Mouse (Mus musculus) adrenal gland, postnatal 36 days (tissue): ENCODE measurements at regions not wholly inside any gene's neighbourhood (a gene's known extent, or its start where the extent isn't known, plus 50 kb on each side); places are given as distances from the start of the nearest gene placed in this dataset.
"Not testable (repeated sequence)": the region's sequence is repeated elsewhere in the genome, so short reads cannot be mapped to it uniquely, and the experiment has no call there.

Experiments
- DNase-seq, 2 experiments: peaks; one replicate each; pipeline ENCODE4 v3.0.0; 2021; ENCODE audit warnings: mixed read lengths in 1 of 2

- DNase-seq = peak; percentile 86 to 89
Observed at GRCm38 (mm10) chr14:61757086-61757822, 150.0 kb downstream of the Kcnrg start.

- no peak for DNase-seq
Observed at GRCm38 (mm10) chr14:61757823-61758175, 150.5 kb downstream of the Kcnrg start.

GRCm38 (mm10) chr14:61758586-61758985 lies 151.3 kb downstream of the Kcnrg start:
- DNase-seq = no peak

- not testable (repeated sequence) for DNase-seq
Observed at GRCm38 (mm10) chr14:61760176-61760575, 152.9 kb downstream of the Kcnrg start.

GRCm38 (mm10) chr14:61762076-61762475 lies 154.8 kb downstream of the Kcnrg start:
- no peak for DNase-seq

GRCm38 (mm10) chr14:61769881-61770280 lies 162.6 kb downstream of the Kcnrg start:
- DNase-seq = no peak

GRCm38 (mm10) chr14:61774171-61774570 lies 166.9 kb downstream of the Kcnrg start:
- DNase-seq = no peak

- no peak for DNase-seq
Observed at GRCm38 (mm10) chr14:61778618-61779017, 171.4 kb downstream of the Kcnrg start.

- peak in 1 of 2 experiments; percentile 56 for DNase-seq
Observed at GRCm38 (mm10) chr14:61783206-61783605, 175.9 kb downstream of the Kcnrg start.

- DNase-seq = no peak
Observed at GRCm38 (mm10) chr14:61784609-61785008, 177.4 kb downstream of the Kcnrg start.

- DNase-seq = no peak
Observed at GRCm38 (mm10) chr14:61786031-61786430, 178.8 kb downstream of the Kcnrg start.

- no peak for DNase-seq
Observed at GRCm38 (mm10) chr14:61787746-61788145, 180.5 kb downstream of the Kcnrg start.

GRCm38 (mm10) chr14:61788998-61789790 lies 181.9 kb downstream of the Kcnrg start:
- peak; percentile 24 to 36 for DNase-seq

- DNase-seq = no peak
Observed at GRCm38 (mm10) chr14:61795976-61796645, 188.9 kb downstream of the Kcnrg start.

- DNase-seq = no peak
Observed at GRCm38 (mm10) chr14:61796671-61797070, 189.4 kb downstream of the Kcnrg start.

- DNase-seq = peak; percentile 37
Observed at GRCm38 (mm10) chr14:61803421-61803925, 196.2 kb downstream of the Kcnrg start.

- no peak for DNase-seq
Observed at GRCm38 (mm10) chr14:61805433-61805832, 198.2 kb downstream of the Kcnrg start.

GRCm38 (mm10) chr14:61808193-61808592 lies 200.9 kb downstream of the Kcnrg start:
- no peak for DNase-seq

GRCm38 (mm10) chr14:61809716-61810437 lies 202.6 kb downstream of the Kcnrg start:
- no peak for DNase-seq

- DNase-seq = no peak
Observed at GRCm38 (mm10) chr14:61810836-61811235, 203.6 kb downstream of the Kcnrg start.

GRCm38 (mm10) chr14:61817711-61818110 lies 210.5 kb downstream of the Kcnrg start:
- peak; percentile 60 to 69 for DNase-seq

GRCm38 (mm10) chr14:61818365-61818764 lies 211.1 kb downstream of the Kcnrg start:
- no peak for DNase-seq
